Mouse (Mus musculus): ENCODE results near the gene Slc35b1. TPM values are rescaled to one million over a fixed set of nuclear protein-coding genes. Genes with fewer than 3 reads are reported as not detected.

Gene Slc35b1
- polyA plus RNA-seq (2015; fragmentation: Nextera tagmentation; extraction: Ambion mirVana): 66.0 and 71.5 TPM in 2 replicates

DNA sequence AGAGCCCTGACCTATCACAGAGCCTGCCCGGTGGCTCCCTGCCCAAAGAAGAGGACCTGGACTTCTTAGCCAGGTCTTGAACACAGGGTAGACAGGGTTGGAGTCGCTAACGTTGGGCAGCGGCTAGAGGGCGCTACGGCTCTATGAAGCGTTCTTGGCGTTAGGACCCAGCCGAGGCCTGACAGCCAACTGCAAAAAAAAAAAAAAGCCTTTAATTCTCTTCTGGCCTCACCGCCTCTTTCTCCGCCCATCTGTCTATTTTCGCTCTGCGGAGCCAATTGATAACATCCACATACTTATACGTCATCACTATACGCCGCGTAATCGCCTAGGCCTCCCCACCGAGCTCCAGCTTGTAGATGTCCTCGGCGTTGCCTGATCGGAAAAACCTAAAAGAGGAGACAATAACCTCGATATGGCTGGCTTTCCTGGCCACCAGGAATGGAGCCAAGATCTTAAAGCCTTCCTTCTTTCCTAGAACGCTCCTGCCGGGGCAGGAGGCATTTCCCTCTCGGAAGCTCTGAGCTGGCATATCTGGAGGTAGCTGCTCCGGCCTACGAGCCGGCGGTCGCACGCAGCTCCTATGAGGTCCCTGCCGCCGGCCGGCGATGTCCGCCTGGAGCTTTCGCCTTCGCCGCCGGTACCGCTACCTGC, at the start of gene Slc35b1:
Gene Slc35b1, plus strand, starts transcription at position 374 of the 654 bp plus-strand sequence.
- no peaks in the 10 kb centered on the region for H3K9me3 ChIP-seq (replicated peaks)
- WGBS: under 1% methylated on average over 42 of the region's 42 CpGs
- peak; percentile 90 for ATAC-seq (replicated peaks; ENCODE audit: insufficient number of reproducible peaks, insufficient read depth, low FRiP score, low read depth)
- peak within 1 kb of the TSS; percentile 84 for H3K27ac ChIP-seq
- H3K9ac ChIP-seq: peak within 1 kb of the TSS; percentile 83
- H3K27me3 ChIP-seq: no peaks in the 10 kb centered on the region
- peaks cover 10% of the 10 kb centered on the region for H3K4me1 ChIP-seq (replicated peaks)
- peak within 1 kb of the TSS; percentile 70 for H3K4me3 ChIP-seq
- H3K4me2 ChIP-seq: peak within 1 kb of the TSS; percentile 72
- peaks cover 38% of the 10 kb centered on the region for H3K36me3 ChIP-seq

DNA sequence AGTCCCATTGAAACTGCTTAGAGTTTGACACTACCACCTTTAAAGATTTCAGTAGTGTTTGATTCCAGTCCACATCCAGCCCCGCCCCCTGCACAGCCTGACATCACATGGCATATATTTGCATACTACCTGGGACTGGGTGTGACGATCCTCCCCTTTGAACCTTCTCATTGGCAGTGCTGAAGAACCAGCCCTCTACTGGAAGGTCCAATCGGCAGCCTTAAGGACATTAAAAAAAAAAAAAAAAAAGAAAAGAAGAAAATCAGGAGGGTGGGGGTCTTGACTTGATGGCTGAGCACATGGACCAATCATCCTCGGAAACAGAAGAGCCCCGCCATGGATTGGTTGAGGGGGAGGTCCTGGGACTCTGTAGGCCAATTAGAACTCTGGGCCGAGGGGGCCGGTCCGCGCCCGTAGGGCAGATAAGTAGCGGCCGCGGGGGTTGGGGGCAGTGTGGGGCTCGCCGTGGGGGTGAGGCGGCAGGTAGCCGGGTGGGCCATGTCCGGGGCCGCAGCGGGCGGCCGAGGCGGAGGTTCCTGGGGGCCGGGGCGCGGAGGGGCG, 47.8 kb upstream of the Slc35b1 start, which contains the start of gene Fam117a:
Gene Fam117a, plus strand, starts transcription at position 451 of the 561 bp plus-strand sequence.
- H3K4me1 ChIP-seq (replicated peaks): peaks cover 20% of the 10 kb centered on the region
- peak within 1 kb of the TSS; percentile 94 for H3K4me2 ChIP-seq
- H3K36me3 ChIP-seq: no peaks in the 10 kb centered on the region
- H3K27ac ChIP-seq: peak within 1 kb of the TSS; percentile 38
- peak within 1 kb of the TSS; percentile 63 for H3K9ac ChIP-seq
- no peaks in the 10 kb centered on the region for H3K9me3 ChIP-seq (replicated peaks)
- peak within 1 kb of the TSS; percentile 70 for H3K4me3 ChIP-seq
- no peaks in the 10 kb centered on the region for H3K27me3 ChIP-seq
- ATAC-seq (replicated peaks; ENCODE audit: insufficient number of reproducible peaks, insufficient read depth, low FRiP score, low read depth): peak; percentile 96
- 1% methylated on average over 24 of the region's 27 CpGs for WGBS

DNA sequence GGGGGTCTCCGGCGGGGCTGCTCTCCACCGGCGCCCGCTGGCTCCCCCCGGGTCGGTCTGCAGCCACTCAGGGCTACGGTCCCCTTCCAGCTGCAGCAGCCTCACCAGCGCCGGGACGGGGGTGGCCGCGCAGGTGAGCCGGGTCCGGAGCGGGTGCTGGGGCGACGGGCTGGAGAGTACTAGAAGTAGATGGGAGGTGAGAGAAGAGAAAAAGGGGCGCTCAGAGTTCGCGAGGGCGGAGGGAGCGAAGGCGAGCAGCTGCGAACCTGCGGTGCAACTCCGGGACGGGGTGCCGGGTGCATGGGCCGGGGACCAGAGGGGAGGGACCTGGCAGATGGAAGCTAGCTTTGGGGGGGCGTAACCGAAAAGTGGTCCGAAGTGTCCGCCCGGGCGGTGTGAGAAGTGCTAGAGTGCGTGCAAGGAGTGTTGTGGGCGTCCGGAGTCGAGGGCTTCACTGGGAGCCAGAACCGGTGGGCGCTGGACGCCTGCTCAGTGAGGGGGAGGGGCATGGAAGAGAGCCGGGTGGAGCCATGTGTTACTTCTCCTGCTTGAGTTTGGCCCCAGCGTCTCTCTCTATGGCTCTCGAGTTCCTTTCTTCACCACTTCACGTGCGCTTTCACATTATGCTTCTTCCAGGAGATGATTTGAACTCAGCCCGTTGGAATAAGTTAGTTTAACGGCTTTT, 47.2 kb upstream of the Slc35b1 start:
- Histone ChIP-seq H3K9me3 (replicated peaks) (no peaks in the 10 kb centered on the region), H3K9ac (peak overlapping the region; percentile 63), H3K4me3 (peak overlapping the region; percentile 70), H3K4me2 (peak overlapping the region; percentile 94), H3K4me1 (replicated peaks) (peaks cover 20% of the 10 kb centered on the region), H3K36me3 (no peaks in the 10 kb centered on the region), H3K27me3 (no peaks in the 10 kb centered on the region), H3K27ac (peak overlapping the region; percentile 38)
- 1% methylated on average over 49 of the region's 50 CpGs for WGBS
- peak; percentile 70 for ATAC-seq (replicated peaks; ENCODE audit: insufficient number of reproducible peaks, insufficient read depth, low FRiP score, low read depth)

DNA sequence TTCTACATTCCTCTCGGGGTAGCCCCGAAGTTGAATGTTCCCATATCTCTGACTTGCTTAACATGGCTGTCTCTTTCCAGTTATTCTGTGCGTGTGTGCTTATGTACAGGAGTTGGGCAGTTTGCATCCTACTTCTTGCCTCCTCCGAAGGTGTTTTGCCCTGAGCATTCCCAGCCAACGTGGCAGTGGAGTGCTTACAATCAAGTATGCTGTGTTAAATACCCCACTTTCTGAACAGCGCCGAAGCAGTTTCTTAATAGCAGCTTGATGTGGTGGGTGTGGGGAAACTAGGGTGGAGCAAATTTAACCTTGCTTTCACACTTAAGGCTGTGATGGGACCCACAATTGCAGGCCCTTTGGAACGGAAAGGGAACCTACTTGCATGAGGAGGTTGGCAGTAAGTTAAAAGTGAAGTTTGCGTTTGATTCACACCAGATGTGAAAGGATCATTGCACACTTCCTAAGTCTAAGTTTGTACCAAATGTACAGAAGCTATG, 46.6 kb upstream of the Slc35b1 start:
- no peak for ATAC-seq (replicated peaks; ENCODE audit: insufficient number of reproducible peaks, insufficient read depth, low FRiP score, low read depth)
- H3K4me2 ChIP-seq: peak overlapping the region; percentile 94
- peak overlapping the region; percentile 70 for H3K4me3 ChIP-seq
- no peaks in the 10 kb centered on the region for H3K27me3 ChIP-seq
- H3K36me3 ChIP-seq: no peaks in the 10 kb centered on the region
- H3K9ac ChIP-seq: peak overlapping the region; percentile 63; the same call in 1 of the 2 replicates
- no peak overlapping the region for H3K27ac ChIP-seq
- no peaks in the 10 kb centered on the region for H3K9me3 ChIP-seq (replicated peaks)
- WGBS: 21% methylated on average over 9 of the region's 9 CpGs
- peaks cover 20% of the 10 kb centered on the region for H3K4me1 ChIP-seq (replicated peaks)

GRCm38 (mm10) chr11:95339471-95340021, 44.9 kb upstream of the Slc35b1 start:
- Histone ChIP-seq H3K36me3 (no peaks in the 10 kb centered on the region), H3K27me3 (no peaks in the 10 kb centered on the region), H3K4me3 (peak overlapping the region; percentile 2; the same call in 1 of the 2 replicates), H3K9me3 (replicated peaks) (no peaks in the 10 kb centered on the region), H3K27ac (0 out of 2 replicates have a peak overlapping the region, but pooled peaks have one; percentile 5), H3K9ac (no peak overlapping the region), H3K4me2 (peak overlapping the region; percentile 17), H3K4me1 (replicated peaks) (peaks cover 22% of the 10 kb centered on the region)
- WGBS: 24% methylated on average over 14 of the region's 14 CpGs
- no peak for ATAC-seq (replicated peaks; ENCODE audit: insufficient number of reproducible peaks, insufficient read depth, low FRiP score, low read depth)

DNA sequence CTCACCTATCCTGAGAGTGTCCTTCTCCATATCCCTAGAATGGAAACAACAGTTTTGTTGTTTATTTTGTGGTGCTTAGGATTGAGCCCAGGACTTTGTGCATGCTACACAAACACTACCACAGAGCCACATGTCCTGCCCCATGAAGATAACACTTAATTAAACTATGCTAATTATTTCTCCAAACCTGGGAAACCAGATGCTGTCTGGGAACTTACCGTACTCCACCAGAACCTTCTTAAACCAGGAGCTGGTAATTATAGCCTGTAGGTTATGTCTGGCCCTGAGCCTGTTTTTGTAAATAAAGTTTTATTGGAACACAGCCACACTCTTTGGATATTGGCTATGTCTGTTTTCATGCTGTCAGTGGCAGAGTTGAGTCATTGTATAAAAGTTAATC, 44.2 kb upstream of the Slc35b1 start:
- Histone ChIP-seq H3K4me1 (replicated peaks) (peaks cover 25% of the 10 kb centered on the region), H3K36me3 (no peaks in the 10 kb centered on the region), H3K9ac (no peak overlapping the region), H3K4me3 (no peak overlapping the region), H3K9me3 (replicated peaks) (no peaks in the 10 kb centered on the region), H3K27ac (no peak overlapping the region), H3K27me3 (no peaks in the 10 kb centered on the region), H3K4me2 (0 out of 2 replicates have a peak overlapping the region, but pooled peaks have one; percentile 17)
- no peak for ATAC-seq (replicated peaks; ENCODE audit: insufficient number of reproducible peaks, insufficient read depth, low FRiP score, low read depth)
- WGBS: 74% methylated on average over 1 of the region's 1 CpGs

DNA sequence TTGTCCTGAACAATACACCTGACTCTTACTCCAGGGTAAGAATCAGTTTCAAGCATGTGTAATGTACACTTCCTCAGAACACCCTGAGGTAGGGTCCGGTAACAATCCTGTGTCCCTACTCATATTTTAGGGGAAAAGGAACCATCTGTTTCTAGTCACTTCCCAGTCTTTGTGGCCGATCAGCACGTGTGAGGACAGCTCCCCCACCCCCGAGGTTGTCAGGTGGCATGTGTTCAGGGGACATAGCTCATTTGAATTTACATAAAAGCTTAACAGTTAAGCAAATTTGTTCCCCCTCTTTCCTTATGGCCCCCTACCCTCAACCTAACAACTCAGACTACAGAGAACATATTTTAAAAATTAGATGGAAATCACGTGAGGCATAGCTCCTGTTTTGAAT, 43.8 kb upstream of the Slc35b1 start:
- Histone ChIP-seq H3K27me3 (no peaks in the 10 kb centered on the region), H3K4me2 (no peak overlapping the region), H3K9me3 (replicated peaks) (no peaks in the 10 kb centered on the region), H3K36me3 (no peaks in the 10 kb centered on the region), H3K4me3 (no peak overlapping the region), H3K27ac (no peak overlapping the region), H3K9ac (no peak overlapping the region), H3K4me1 (replicated peaks) (peaks cover 26% of the 10 kb centered on the region)
- no peak for ATAC-seq (replicated peaks; ENCODE audit: insufficient number of reproducible peaks, insufficient read depth, low FRiP score, low read depth)
- WGBS: 60% methylated on average over 5 of the region's 5 CpGs

GRCm38 (mm10) chr11:95343180-95343579, 41.3 kb upstream of the Slc35b1 start:
- no peaks in the 10 kb centered on the region for H3K9me3 ChIP-seq (replicated peaks)
- H3K36me3 ChIP-seq: peaks cover 4% of the 10 kb centered on the region; the same call in 1 of the 2 replicates
- no peaks in the 10 kb centered on the region for H3K27me3 ChIP-seq
- WGBS: 74% methylated on average over 4 of the region's 4 CpGs
- no peak for ATAC-seq (replicated peaks; ENCODE audit: insufficient number of reproducible peaks, insufficient read depth, low FRiP score, low read depth)
- H3K9ac ChIP-seq: no peak overlapping the region
- peaks cover 14% of the 10 kb centered on the region for H3K4me1 ChIP-seq (replicated peaks)
- no peak overlapping the region for H3K4me3 ChIP-seq
- no peak overlapping the region for H3K4me2 ChIP-seq
- no peak overlapping the region for H3K27ac ChIP-seq

- Histone ChIP-seq H3K4me3 (no peak overlapping the region), H3K4me1 (replicated peaks) (peaks cover 12% of the 10 kb centered on the region), H3K9me3 (replicated peaks) (no peaks in the 10 kb centered on the region), H3K27me3 (no peaks in the 10 kb centered on the region), H3K27ac (no peak overlapping the region), H3K36me3 (peaks cover 4% of the 10 kb centered on the region; the same call in 1 of the 2 replicates), H3K4me2 (no peak overlapping the region), H3K9ac (no peak overlapping the region)
- 74% methylated on average over 2 of the region's 2 CpGs for WGBS
- no peak for ATAC-seq (replicated peaks; ENCODE audit: insufficient number of reproducible peaks, insufficient read depth, low FRiP score, low read depth)
Observed at GRCm38 (mm10) chr11:95344181-95344580, 40.3 kb upstream of the Slc35b1 start.

- H3K36me3 ChIP-seq: peaks cover 4% of the 10 kb centered on the region; the same call in 1 of the 2 replicates
- no peak overlapping the region for H3K27ac ChIP-seq
- H3K27me3 ChIP-seq: no peaks in the 10 kb centered on the region
- 53% methylated on average over 6 of the region's 6 CpGs for WGBS
- H3K4me3 ChIP-seq: no peak overlapping the region
- no peak for ATAC-seq (replicated peaks; ENCODE audit: insufficient number of reproducible peaks, insufficient read depth, low FRiP score, low read depth)
- no peak overlapping the region for H3K9ac ChIP-seq
- no peak overlapping the region for H3K4me2 ChIP-seq
- peaks cover 3% of the 10 kb centered on the region for H3K4me1 ChIP-seq (replicated peaks)
- no peaks in the 10 kb centered on the region for H3K9me3 ChIP-seq (replicated peaks)
Observed at GRCm38 (mm10) chr11:95350289-95350688, 34.2 kb upstream of the Slc35b1 start.

- no peak overlapping the region for H3K4me2 ChIP-seq
- 75% methylated on average over 3 of the region's 3 CpGs for WGBS
- no peak overlapping the region for H3K27ac ChIP-seq
- no peak overlapping the region for H3K4me3 ChIP-seq
- no peaks in the 10 kb centered on the region for H3K9me3 ChIP-seq (replicated peaks)
- 0 out of 2 replicates have a peak overlapping the region, but pooled peaks have one; percentile 9 for H3K9ac ChIP-seq
- H3K36me3 ChIP-seq: peaks cover 4% of the 10 kb centered on the region; the same call in 1 of the 2 replicates
- H3K4me1 ChIP-seq (replicated peaks): peaks cover 9% of the 10 kb centered on the region
- no peaks in the 10 kb centered on the region for H3K27me3 ChIP-seq
- ATAC-seq (replicated peaks; ENCODE audit: insufficient number of reproducible peaks, insufficient read depth, low FRiP score, low read depth): no peak
Observed at GRCm38 (mm10) chr11:95350960-95351359, 33.5 kb upstream of the Slc35b1 start.
